Mouse (Mus musculus): ENCODE results near the gene Gm10282.

DNA sequence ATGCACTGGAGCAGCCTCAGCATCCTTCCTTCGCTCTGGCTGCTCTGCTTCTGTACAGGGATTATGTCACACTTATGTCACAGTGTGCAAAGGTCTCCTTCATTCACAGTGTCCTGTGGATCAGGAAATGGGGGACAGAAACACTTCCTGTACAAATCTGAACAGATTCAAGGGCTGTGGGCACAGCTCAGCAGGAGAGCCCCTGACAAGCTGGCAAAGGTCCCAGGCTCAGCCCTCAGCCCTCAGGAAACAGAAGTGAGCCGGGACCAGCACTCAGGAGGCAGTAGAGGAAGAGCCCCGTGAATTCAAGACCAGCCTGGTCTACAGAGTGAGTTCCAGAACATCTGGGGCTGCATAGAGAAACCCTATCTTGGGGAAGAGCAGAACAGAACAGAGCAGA lies 23.4 kb downstream of the Gm10282 start:
- TF ChIP-seq POLR2A (IDR thresholded peaks at IDR 0.05; ENCODE audit: control insufficient read depth in 1 of 2, insufficient read depth in 1 of 2, low read depth in 1 of 2, low read length in 2 of 2, poor library complexity in 1 of 2) (no peak), RAD21 (IDR thresholded peaks at IDR 0.05; ENCODE audit: low read depth, low read length) (no peak), MAFK (IDR thresholded peaks at IDR 0.05; ENCODE audit: borderline replicate concordance, low read depth, low read length) (no peak), HCFC1 (IDR thresholded peaks at IDR 0.05; ENCODE audit: low read depth, low read length) (no peak), TCF12 (IDR thresholded peaks at IDR 0.05; ENCODE audit: low read depth, low read length) (no peak), CHD2 (IDR thresholded peaks at IDR 0.05; ENCODE audit: low read length) (no peak), CTCF (IDR thresholded peaks at IDR 0.05 in 2 of 3, conservative IDR thresholded peaks at IDR 0.05 in 1 of 3; ENCODE audit: control insufficient read depth in 1 of 3, insufficient read depth in 1 of 3, low read depth in 2 of 3, low read length in 3 of 3, poor library complexity in 1 of 3, severe bottlenecking in 1 of 3) (no peak)
